Mouse (Mus musculus) C2C12 (cell line): ENCODE data around the gene Sebox. TPM values are rescaled to one million over a fixed set of nuclear protein-coding genes. Genes with fewer than 3 reads are reported as not detected.
A peak's percentile ranks its signal among the peaks of the same experiment; 100 is the strongest.
"Not testable (repeated sequence)": the region's sequence is repeated elsewhere in the genome, so short reads cannot be mapped to it uniquely, and the experiment has no call there.

ENCODE experiments used
- H3K27me3 ChIP-seq: one replicate; pipeline ENCODE4 v1.6.1; 2011; ENCODE audit not compliant: control insufficient read depth, insufficient read depth, insufficient read length
- H3K36me3 ChIP-seq: one replicate; pipeline ENCODE4 v1.6.1; 2011; ENCODE audit not compliant: control insufficient read depth, insufficient read depth
- H3K4me3 ChIP-seq: one replicate; pipeline ENCODE4 v1.5.1; 2011; ENCODE audit warnings: mild to moderate bottlenecking, control low read depth; ENCODE audit not compliant: poor library complexity, insufficient read depth, severe bottlenecking
- H3K79me2 ChIP-seq: one replicate; pipeline ENCODE4 v1.6.1; 2011; ENCODE audit not compliant: control insufficient read depth, insufficient read depth
- H3K79me3 ChIP-seq: one replicate; pipeline ENCODE4 v1.6.1; 2011; ENCODE audit warnings: low read depth, control low read depth
- H3ac ChIP-seq: one replicate; pipeline ENCODE3; 2011; ENCODE audit warnings: low read depth; ENCODE audit not compliant: control insufficient read depth, insufficient read length
- CEBPB ChIP-seq: IDR thresholded peaks from one replicate; pipeline ENCODE4 v1.6.1; 2011; ENCODE audit warnings: low read depth, mild to moderate bottlenecking, control low read depth, moderate library complexity
- CTCF ChIP-seq: IDR thresholded peaks from one replicate; pipeline ENCODE4 v1.5.1; 2011; ENCODE audit not compliant: control insufficient read depth, insufficient read depth, insufficient read length
- FOSL1 ChIP-seq: IDR thresholded peaks from one replicate; pipeline ENCODE4 v1.8.0; 2011; ENCODE audit warnings: mild to moderate bottlenecking, low read length; ENCODE audit not compliant: poor library complexity, insufficient read depth, severe bottlenecking
- MAX ChIP-seq: IDR thresholded peaks from one replicate; pipeline ENCODE4 v1.6.1; 2011; ENCODE audit warnings: mild to moderate bottlenecking, control low read depth
- MYOD1 ChIP-seq: IDR thresholded peaks from one replicate; pipeline ENCODE4 v1.6.1; 2011; ENCODE audit warnings: low read depth; ENCODE audit not compliant: control insufficient read depth, insufficient read length
- MYOG ChIP-seq: IDR thresholded peaks from one replicate; pipeline ENCODE4 v1.6.1; 2011; ENCODE audit not compliant: control insufficient read depth, insufficient read length; ENCODE audit errors: extremely low read depth
- USF1 ChIP-seq: IDR thresholded peaks from one replicate; pipeline ENCODE4 v1.6.1; 2011; ENCODE audit warnings: low read depth, mild to moderate bottlenecking, control low read depth, moderate library complexity
- polyA plus RNA-seq: library from polyadenylated mRNA; unstranded; fragments of >200 nt; fragmentation: generic; extraction: Trizol; gene quantifications from one replicate; pipeline ENCODE4 v1.2.1, GENCODE M21; 2012; ENCODE audit warnings: missing spikeins

Gene Sebox
- polyA plus RNA-seq, 1 experiment, result 0.02 TPM

GRCm38 (mm10) chr11:78528714-78529113 lies 25.5 kb downstream of the Sebox start:
- Histone ChIP-seq H3K4me3 (no peak overlapping the region), H3K36me3 (peaks cover 69% of the 10 kb centered on the region), H3K79me2 (peaks cover 37% of the 10 kb centered on the region), H3K79me3 (peaks cover 32% of the 10 kb centered on the region), H3K27me3 (no peaks in the 10 kb centered on the region), H3ac (no peak overlapping the region)
- no peak for TF ChIP-seq CEBPB
- no peak for TF ChIP-seq FOSL1
- no peak for TF ChIP-seq MAX
- no peak for TF ChIP-seq USF1
- TF ChIP-seq CTCF, result no peak
- no peak for TF ChIP-seq MYOG
- TF ChIP-seq MYOD1, result no peak

DNA sequence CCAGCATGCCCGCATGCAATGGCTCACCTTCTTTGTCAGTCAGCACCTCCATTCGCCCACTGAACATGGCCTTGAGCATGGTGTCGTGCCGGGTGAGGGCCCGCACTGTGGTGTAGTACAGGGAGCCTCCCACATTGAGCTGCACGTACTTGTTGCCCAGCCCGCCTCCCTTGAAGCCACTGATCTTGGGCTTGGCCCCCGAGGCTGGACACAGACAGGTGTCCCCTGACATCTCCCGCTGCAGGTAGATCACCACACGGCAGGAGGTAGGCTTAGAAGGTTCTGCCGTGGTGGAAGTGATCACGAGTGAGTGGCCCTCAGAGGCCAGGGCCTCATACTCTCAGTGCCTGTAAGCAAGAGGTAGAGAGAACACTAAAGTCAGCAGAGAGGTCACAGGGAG lies 26.8 kb downstream of the Sebox start:
- no peak for TF ChIP-seq CEBPB
- TF ChIP-seq MAX, result no peak
- TF ChIP-seq MYOG, result no peak
- TF ChIP-seq MYOD1, result no peak
- TF ChIP-seq FOSL1, result no peak
- TF ChIP-seq CTCF, result no peak
- no peak for TF ChIP-seq USF1
- peaks cover 44% of the 10 kb centered on the region for H3K79me3 ChIP-seq
- peaks cover 56% of the 10 kb centered on the region for H3K36me3 ChIP-seq

GRCm38 (mm10) chr11:78531046-78531445 lies 27.8 kb downstream of the Sebox start:
- H3K79me3 ChIP-seq, result peaks cover 52% of the 10 kb centered on the region
- peaks cover 59% of the 10 kb centered on the region for H3K79me2 ChIP-seq
- no peak for TF ChIP-seq MAX
- TF ChIP-seq USF1, result no peak
- no peak for TF ChIP-seq FOSL1
- TF ChIP-seq CEBPB, result no peak
- TF ChIP-seq CTCF, result no peak
- no peak for TF ChIP-seq MYOD1
- no peak for TF ChIP-seq MYOG
- no peak overlapping the region for H3K4me3 ChIP-seq
- no peaks in the 10 kb centered on the region for H3K27me3 ChIP-seq
- no peak overlapping the region for H3ac ChIP-seq
- H3K36me3 ChIP-seq, result peaks cover 46% of the 10 kb centered on the region

More for the DNA sequence above, 26.8 kb downstream of the Sebox start:
- Histone ChIP-seq H3K27me3 (no peaks in the 10 kb centered on the region), H3K79me2 (peaks cover 50% of the 10 kb centered on the region), H3ac (no peak overlapping the region), H3K4me3 (no peak overlapping the region)

GRCm38 (mm10) chr11:78531515-78531914 lies 28.3 kb downstream of the Sebox start:
- peaks cover 52% of the 10 kb centered on the region for H3K79me3 ChIP-seq
- not testable (repeated sequence) for H3K27me3 ChIP-seq, H3ac ChIP-seq, H3K4me3 ChIP-seq
- peaks cover 62% of the 10 kb centered on the region for H3K79me2 ChIP-seq
- H3K36me3 ChIP-seq, result peaks cover 41% of the 10 kb centered on the region

GRCm38 (mm10) chr11:78534516-78534915 lies 31.3 kb downstream of the Sebox start:
- peaks cover 72% of the 10 kb centered on the region for H3K79me3 ChIP-seq
- no peak for TF ChIP-seq MYOD1
- no peak for TF ChIP-seq MYOG
- TF ChIP-seq USF1, result no peak
- TF ChIP-seq CTCF, result no peak
- no peak for TF ChIP-seq MAX
- no peak for TF ChIP-seq FOSL1
- no peak for TF ChIP-seq CEBPB
- peaks cover 24% of the 10 kb centered on the region for H3K36me3 ChIP-seq
- H3K4me3 ChIP-seq, result peak overlapping the region; percentile 93
- peaks cover 92% of the 10 kb centered on the region for H3K79me2 ChIP-seq
- no peak overlapping the region for H3ac ChIP-seq
- H3K27me3 ChIP-seq, result no peaks in the 10 kb centered on the region

- H3K79me2 ChIP-seq, result peaks cover 88% of the 10 kb centered on the region
- peak overlapping the region; percentile 95 for H3ac ChIP-seq
- H3K4me3 ChIP-seq, result peak overlapping the region; percentile 93
- peaks cover 72% of the 10 kb centered on the region for H3K79me3 ChIP-seq
- TF ChIP-seq CTCF, result no peak
- H3K27me3 ChIP-seq, result no peaks in the 10 kb centered on the region
- H3K36me3 ChIP-seq, result peaks cover 24% of the 10 kb centered on the region
Measured at GRCm38 (mm10) chr11:78535376-78536079, 32.3 kb downstream of the Sebox start.
